Mouse (Mus musculus) lung, embryonic 15.5 days (tissue): ENCODE results near the gene Uggt1. TPM values are rescaled to one million over a fixed set of nuclear protein-coding genes. Genes with fewer than 3 reads are reported as not detected.
A peak's percentile ranks its signal among the peaks of the same experiment; 100 is the strongest.

Experiments used
- ATAC-seq: fragments of 200-750 bp; cut with Nextera tagmentation; 2 replicates; pipeline ENCODE4 v1.8.0; 2017; ENCODE audit warnings: moderate number of reproducible peaks, borderline replicate concordance; ENCODE audit not compliant: low FRiP score, low TSS enrichment; ENCODE audit errors: extremely low read depth
- H3K27ac ChIP-seq: fragments of 300-500 bp; sonication (generic); 2 replicates; pipeline ENCODE4 v1.5.1; 2015; ENCODE audit warnings: moderate library complexity, mild to moderate bottlenecking, inconsistent platforms
- H3K27me3 ChIP-seq: fragments of 300-500 bp; sonication (generic); 2 replicates; pipeline ENCODE4 v1.6.1; 2015; ENCODE audit warnings: inconsistent platforms
- H3K36me3 ChIP-seq: fragments of 300-500 bp; sonication (generic); 2 replicates; pipeline ENCODE4 v1.6.1; 2015; ENCODE audit warnings: inconsistent platforms
- H3K4me1 ChIP-seq: fragments of 300-500 bp; sonication (generic); 2 replicates; pipeline ENCODE4 v1.6.1; 2015; ENCODE audit warnings: inconsistent platforms
- H3K4me2 ChIP-seq: fragments of 300-500 bp; sonication (generic); 2 replicates; pipeline ENCODE4 v1.6.1; 2015; ENCODE audit warnings: inconsistent platforms, mild to moderate bottlenecking, moderate library complexity
- H3K4me3 ChIP-seq: fragments of 300-500 bp; sonication (generic); 2 replicates; pipeline ENCODE4 v1.5.1; 2015; ENCODE audit warnings: mild to moderate bottlenecking, inconsistent platforms
- H3K9ac ChIP-seq: fragments of 300-500 bp; sonication (generic); 2 replicates; pipeline ENCODE4 v1.6.1; 2015; ENCODE audit warnings: inconsistent platforms
- H3K9me3 ChIP-seq: fragments of 300-500 bp; sonication (generic); 2 replicates; pipeline ENCODE4 v1.6.1; 2016; ENCODE audit warnings: inconsistent platforms
- WGBS: fragments of 180-500 bp; shearing (Covaris S2); methylation state at CpG from one replicate; pipeline ENCODE4 v1.1.7; 2015; 5-methylcytosine and 5-hydroxymethylcytosine counted together
- polyA plus RNA-seq: library from polyadenylated mRNA; unstranded; fragments of >200 nt; fragmentation: Nextera tagmentation; extraction: Ambion mirVana; gene quantifications from 2 replicates; pipeline ENCODE4 v1.2.1, GENCODE M21; 2015

Uggt1 gene
- polyA plus RNA-seq, 1 experiment from 2014 or later, result 57.2 TPM

DNA sequence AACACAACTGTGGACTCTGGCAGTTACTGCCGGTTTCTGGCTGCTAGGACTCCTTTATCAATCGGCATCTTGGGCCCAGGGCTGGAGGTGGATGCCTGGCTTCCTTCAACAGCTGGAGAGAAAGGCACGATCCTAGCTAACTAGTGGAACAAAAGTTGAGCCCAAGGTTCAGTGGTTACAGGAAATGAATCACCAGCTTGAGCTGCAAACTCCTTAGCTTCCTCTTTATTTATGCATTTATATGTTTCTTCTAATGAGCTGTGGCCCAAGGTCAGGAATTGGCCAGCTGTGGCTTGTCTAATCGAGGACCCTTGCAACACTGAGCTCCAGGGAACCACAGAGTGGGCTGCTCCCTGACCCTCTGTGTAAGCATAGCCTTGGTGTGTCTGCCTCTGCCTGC, 115.4 kb downstream of the Uggt1 start:
- H3K4me3 ChIP-seq, result no peak overlapping the region
- H3K27ac ChIP-seq, result 0 out of 2 replicates have a peak overlapping the region, but pooled peaks have one; percentile 2
- no peak for ATAC-seq

DNA sequence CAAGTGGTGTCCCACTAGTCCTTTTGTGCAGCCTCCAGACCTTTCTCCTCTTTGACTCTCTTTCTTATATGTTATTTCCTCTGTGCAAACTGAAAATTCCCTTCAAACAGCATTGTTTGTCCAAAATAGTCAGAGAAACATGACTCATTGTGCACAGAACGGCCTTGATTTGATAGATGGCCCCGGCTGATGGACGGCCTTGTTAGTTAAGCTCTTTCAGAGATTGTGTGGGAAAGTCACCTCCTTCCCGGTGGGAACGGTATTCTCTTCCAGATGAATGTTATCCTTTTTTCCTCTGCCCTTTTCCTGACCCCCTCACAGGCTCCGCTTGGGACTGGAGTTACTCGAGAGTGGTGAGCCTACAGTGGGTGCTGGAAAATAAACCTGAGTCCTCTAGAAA, 119.4 kb downstream of the Uggt1 start:
- Histone ChIP-seq H3K4me1 (no peaks in the 10 kb centered on the region), H3K4me2 (no peak overlapping the region), H3K9ac (no peak overlapping the region), H3K36me3 (no peaks in the 10 kb centered on the region), H3K4me3 (no peak overlapping the region), H3K9me3 (no peaks in the 10 kb centered on the region), H3K27me3 (no peaks in the 10 kb centered on the region), H3K27ac (no peak overlapping the region)
- WGBS, result 32% methylated on average over 7 of the region's 7 CpGs
- no peak for ATAC-seq

More for the DNA sequence above, 115.4 kb downstream of the Uggt1 start:
- Histone ChIP-seq H3K4me1 (peaks cover 16% of the 10 kb centered on the region), H3K36me3 (no peaks in the 10 kb centered on the region), H3K9me3 (no peaks in the 10 kb centered on the region), H3K9ac (no peak overlapping the region), H3K27me3 (no peaks in the 10 kb centered on the region), H3K4me2 (no peak overlapping the region)
- WGBS, result 29% methylated on average over 4 of the region's 4 CpGs

DNA sequence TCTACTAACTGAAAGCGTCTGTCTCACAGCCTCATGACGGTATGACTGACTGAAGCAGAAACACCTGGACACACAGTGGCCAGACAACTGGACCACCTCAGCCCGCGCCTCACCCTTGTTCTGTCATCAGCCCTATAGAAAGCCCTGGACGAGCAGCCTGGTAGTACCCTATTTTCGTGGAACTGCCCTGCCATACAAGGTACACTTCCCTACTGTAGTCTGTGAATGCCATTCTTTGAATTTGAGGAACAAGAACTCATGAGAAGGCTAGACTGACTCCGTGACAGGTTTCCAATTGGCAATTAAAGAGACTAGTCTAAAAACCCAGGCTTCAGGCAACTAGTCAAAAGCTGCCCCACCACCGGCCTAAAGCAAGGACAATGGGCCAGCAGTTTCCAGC, 123.3 kb downstream of the Uggt1 start:
- no peaks in the 10 kb centered on the region for H3K9me3 ChIP-seq
- H3K4me3 ChIP-seq, result no peak overlapping the region
- H3K9ac ChIP-seq, result no peak overlapping the region
- H3K4me1 ChIP-seq, result no peaks in the 10 kb centered on the region
- no peak overlapping the region for H3K27ac ChIP-seq
- no peaks in the 10 kb centered on the region for H3K27me3 ChIP-seq
- ATAC-seq, result no peak
- no peaks in the 10 kb centered on the region for H3K36me3 ChIP-seq
- H3K4me2 ChIP-seq, result no peak overlapping the region
- 79% methylated on average over 8 of the region's 8 CpGs for whole genome bisulfite sequencing

DNA sequence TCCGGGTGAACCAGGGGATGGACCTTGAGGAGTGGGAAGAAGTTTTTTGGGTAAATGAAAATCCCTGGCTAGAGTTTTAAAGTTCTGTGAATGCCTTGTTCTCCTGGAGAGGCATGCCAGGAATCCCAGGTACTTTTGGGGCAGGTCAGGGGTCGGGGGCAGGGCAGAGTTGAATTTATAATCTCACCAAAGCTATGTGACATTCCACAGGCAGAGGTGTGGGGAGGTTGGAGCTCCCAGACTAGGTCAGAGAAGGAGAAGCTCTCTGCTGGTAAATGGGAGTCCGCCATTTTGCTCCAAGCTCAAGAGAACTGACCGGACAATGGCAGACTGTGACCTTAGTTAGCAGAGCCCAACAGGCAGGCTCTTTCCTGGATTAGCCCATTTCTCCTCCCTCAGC, 125.1 kb downstream of the Uggt1 start:
- WGBS, result 68% methylated on average over 4 of the region's 4 CpGs
- no peaks in the 10 kb centered on the region for H3K4me1 ChIP-seq
- no peaks in the 10 kb centered on the region for H3K27me3 ChIP-seq

DNA sequence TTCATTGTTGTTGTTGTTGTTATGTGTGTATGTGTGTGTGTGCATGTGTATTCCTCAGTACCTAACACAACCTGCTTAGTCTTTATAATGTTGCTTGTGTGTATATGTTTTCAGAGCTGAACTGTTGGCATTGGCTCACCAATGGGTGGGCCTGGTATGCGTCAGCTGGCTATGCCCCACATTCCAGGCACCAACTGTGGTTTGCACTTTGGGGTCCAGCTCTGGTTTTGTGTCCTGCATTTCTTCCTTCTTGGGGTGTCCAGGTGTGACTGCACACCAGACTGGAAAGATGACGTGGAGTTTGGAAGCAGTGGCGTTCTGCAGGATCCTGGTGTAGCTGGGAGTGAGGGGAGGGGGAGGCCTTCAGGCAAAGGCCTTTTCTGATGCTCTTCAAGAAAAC, 125.6 kb downstream of the Uggt1 start:
- H3K36me3 ChIP-seq, result no peaks in the 10 kb centered on the region
- H3K4me1 ChIP-seq, result no peaks in the 10 kb centered on the region

More for the DNA sequence above, 125.1 kb downstream of the Uggt1 start:
- no peak overlapping the region for H3K4me2 ChIP-seq
- no peak overlapping the region for H3K9ac ChIP-seq
- H3K9me3 ChIP-seq, result no peaks in the 10 kb centered on the region
- no peak overlapping the region for H3K27ac ChIP-seq
- no peak for ATAC-seq
- no peak overlapping the region for H3K4me3 ChIP-seq
- H3K36me3 ChIP-seq, result no peaks in the 10 kb centered on the region

DNA sequence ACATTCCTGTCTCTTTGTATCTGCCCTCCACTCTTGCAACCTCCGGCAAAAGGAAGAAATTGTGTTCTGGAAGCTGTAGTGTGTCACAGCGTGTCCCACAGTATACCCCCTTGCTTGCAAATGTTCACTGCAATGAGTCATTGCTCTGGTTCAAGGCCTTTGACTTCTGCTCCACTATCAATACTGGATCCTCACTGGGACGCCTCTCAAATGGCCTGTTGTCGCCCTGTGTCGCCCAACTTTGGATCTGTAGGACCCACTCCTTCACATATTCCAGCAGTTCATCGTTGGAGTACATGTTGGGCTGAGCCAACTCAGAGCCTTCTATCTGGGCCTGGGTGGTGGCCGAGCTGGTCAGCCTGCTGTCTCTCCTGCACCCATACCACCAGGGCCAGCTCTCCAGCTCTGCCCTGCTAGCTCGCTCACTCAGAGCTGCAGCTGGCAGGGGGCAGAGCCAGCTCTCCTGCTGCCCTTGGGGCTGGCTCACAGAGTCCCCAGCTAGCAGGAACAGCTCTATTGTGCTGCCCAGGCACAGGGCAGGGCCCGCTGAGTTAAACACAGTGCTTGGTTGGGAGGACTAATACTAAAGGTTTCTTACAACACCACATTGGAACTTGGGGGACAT, 126.3 kb downstream of the Uggt1 start:
- Histone ChIP-seq H3K27me3 (no peaks in the 10 kb centered on the region), H3K27ac (no peak overlapping the region), H3K4me1 (no peaks in the 10 kb centered on the region), H3K36me3 (no peaks in the 10 kb centered on the region), H3K9me3 (no peaks in the 10 kb centered on the region), H3K4me2 (no peak overlapping the region), H3K9ac (no peak overlapping the region), H3K4me3 (no peak overlapping the region)
- no peak for ATAC-seq
- 83% methylated on average over 9 of the region's 9 CpGs for WGBS

More for the DNA sequence above, 125.6 kb downstream of the Uggt1 start:
- Histone ChIP-seq H3K27me3 (no peaks in the 10 kb centered on the region), H3K4me3 (no peak overlapping the region), H3K27ac (no peak overlapping the region), H3K9ac (no peak overlapping the region), H3K9me3 (no peaks in the 10 kb centered on the region), H3K4me2 (no peak overlapping the region)
- no peak for ATAC-seq
- WGBS, result 74% methylated on average over 3 of the region's 3 CpGs

DNA sequence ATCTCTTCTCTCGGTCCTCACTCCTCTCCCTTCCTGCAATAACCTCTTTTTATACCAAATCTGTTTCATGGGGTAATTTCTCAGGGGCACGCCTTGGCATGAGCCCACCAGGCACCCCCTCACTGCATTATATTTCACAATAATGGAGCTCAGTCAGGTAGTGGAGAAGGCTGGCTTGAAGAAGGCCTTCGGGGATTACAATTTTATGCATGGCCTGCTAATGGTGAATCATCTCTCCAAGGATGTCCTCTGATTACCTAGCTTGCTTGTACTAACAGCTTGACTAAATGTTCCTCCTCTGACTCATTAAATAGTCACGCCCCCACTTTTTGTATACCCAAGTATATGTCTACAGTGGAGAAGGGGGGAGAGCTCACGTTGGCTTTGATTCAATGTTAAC, 128.0 kb downstream of the Uggt1 start:
- H3K9me3 ChIP-seq, result no peaks in the 10 kb centered on the region
- no peak overlapping the region for H3K4me2 ChIP-seq
- H3K27ac ChIP-seq, result no peak overlapping the region
- no peak for ATAC-seq
- no peaks in the 10 kb centered on the region for H3K36me3 ChIP-seq
- H3K4me1 ChIP-seq, result no peaks in the 10 kb centered on the region
- 63% methylated on average over 5 of the region's 5 CpGs for WGBS
- no peak overlapping the region for H3K9ac ChIP-seq
- H3K27me3 ChIP-seq, result no peaks in the 10 kb centered on the region
- H3K4me3 ChIP-seq, result no peak overlapping the region

DNA sequence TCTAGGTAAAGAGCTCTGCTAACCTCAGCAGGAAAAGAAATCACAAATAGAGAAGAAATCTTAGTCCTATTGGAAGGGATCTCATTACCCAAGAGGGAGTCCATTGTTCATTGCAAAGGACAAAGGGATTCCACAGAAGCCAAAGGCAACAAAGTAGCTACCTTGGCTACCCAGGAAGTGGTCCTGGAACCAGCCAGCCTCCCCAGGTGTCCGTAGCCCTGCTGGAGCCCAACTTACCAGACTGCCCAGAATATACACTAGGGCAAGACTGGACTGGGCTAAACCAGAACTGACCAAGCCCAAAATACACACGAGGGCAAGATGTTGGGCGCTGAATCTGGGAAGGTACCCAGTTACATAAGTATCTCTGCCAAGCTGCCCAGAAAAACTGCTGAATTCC, 129.7 kb downstream of the Uggt1 start:
- H3K9ac ChIP-seq, result no peak overlapping the region
- WGBS, result 80% methylated on average over 3 of the region's 3 CpGs
- H3K27me3 ChIP-seq, result no peaks in the 10 kb centered on the region
- no peak overlapping the region for H3K4me2 ChIP-seq
- H3K9me3 ChIP-seq, result no peaks in the 10 kb centered on the region
- no peaks in the 10 kb centered on the region for H3K4me1 ChIP-seq
- H3K27ac ChIP-seq, result no peak overlapping the region
- no peaks in the 10 kb centered on the region for H3K36me3 ChIP-seq
- ATAC-seq, result no peak
- H3K4me3 ChIP-seq, result no peak overlapping the region

DNA sequence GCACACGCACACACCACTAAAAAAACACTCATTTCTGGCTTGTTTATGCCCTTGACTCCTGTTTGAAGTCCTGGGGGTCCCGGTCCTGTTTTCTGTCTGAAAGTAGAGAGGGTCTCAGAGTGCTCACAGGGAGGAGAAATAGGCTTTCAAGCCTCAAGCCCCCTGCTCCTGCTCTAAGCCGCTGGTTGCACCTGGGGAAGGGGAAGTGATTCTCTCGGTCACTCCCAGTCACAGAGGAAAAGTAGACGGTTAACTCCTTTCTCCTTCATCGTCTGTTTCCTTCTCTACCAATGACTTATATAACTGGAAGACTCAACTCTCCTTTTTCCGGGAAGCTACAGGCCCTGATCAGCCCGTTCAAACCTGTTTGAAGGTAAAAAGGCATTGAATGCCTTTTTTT, 130.8 kb downstream of the Uggt1 start:
- Histone ChIP-seq H3K27me3 (no peaks in the 10 kb centered on the region), H3K4me2 (no peak overlapping the region), H3K36me3 (no peaks in the 10 kb centered on the region), H3K9ac (no peak overlapping the region), H3K4me1 (no peaks in the 10 kb centered on the region), H3K9me3 (no peaks in the 10 kb centered on the region), H3K4me3 (no peak overlapping the region), H3K27ac (no peak overlapping the region)
- WGBS, result 71% methylated on average over 8 of the region's 8 CpGs
- ATAC-seq, result no peak

DNA sequence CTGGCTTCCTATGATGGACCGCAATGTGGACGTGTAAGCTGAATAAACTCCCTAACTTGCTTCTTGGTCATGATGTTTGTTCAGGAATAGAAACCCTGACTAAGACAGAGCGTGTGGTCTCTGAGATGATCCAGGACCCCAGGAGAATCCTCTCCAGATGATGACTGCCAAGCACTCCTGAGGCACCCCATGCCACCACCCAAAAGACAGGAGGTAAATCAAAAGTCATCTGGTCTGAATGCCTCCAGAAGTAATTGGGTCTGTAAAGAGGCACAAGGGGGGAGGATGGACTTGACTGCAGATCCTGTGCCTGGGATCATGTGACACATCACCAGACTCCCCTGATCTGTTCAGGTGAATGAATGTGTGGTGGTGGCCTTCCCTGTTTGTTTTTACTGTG, 131.9 kb downstream of the Uggt1 start:
- Histone ChIP-seq H3K9me3 (no peaks in the 10 kb centered on the region), H3K27me3 (no peaks in the 10 kb centered on the region), H3K9ac (no peak overlapping the region), H3K36me3 (no peaks in the 10 kb centered on the region), H3K27ac (no peak overlapping the region), H3K4me1 (no peaks in the 10 kb centered on the region), H3K4me3 (no peak overlapping the region), H3K4me2 (no peak overlapping the region)
- ATAC-seq, result no peak
- WGBS, result 80% methylated on average over 3 of the region's 3 CpGs

DNA sequence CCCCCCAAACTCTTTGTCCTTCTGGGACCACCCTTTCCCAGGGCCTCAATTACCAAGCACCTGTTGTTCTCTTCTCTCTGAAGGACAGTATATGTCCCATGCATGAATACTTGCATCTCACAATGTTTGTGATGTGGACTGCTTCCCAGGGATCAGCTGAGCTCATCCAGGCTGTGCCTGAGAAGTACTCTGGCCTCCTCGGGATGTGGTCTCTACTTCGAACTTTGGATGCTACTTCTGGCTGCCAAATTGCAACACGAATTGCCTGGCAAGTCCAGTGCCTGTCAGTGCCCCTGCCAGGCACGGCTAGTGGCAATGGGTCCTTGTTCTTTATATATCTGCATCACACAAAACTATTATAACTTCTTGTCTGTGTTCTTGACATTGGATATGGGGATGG, 134.5 kb downstream of the Uggt1 start:
- H3K4me2 ChIP-seq, result no peak overlapping the region
- no peaks in the 10 kb centered on the region for H3K9me3 ChIP-seq
- ATAC-seq, result no peak
- no peak overlapping the region for H3K27ac ChIP-seq
- 82% methylated on average over 4 of the region's 4 CpGs for whole genome bisulfite sequencing
- H3K4me1 ChIP-seq, result no peaks in the 10 kb centered on the region
- H3K4me3 ChIP-seq, result no peak overlapping the region
- no peaks in the 10 kb centered on the region for H3K27me3 ChIP-seq
- peaks cover 17% of the 10 kb centered on the region for H3K36me3 ChIP-seq
- H3K9ac ChIP-seq, result no peak overlapping the region

DNA sequence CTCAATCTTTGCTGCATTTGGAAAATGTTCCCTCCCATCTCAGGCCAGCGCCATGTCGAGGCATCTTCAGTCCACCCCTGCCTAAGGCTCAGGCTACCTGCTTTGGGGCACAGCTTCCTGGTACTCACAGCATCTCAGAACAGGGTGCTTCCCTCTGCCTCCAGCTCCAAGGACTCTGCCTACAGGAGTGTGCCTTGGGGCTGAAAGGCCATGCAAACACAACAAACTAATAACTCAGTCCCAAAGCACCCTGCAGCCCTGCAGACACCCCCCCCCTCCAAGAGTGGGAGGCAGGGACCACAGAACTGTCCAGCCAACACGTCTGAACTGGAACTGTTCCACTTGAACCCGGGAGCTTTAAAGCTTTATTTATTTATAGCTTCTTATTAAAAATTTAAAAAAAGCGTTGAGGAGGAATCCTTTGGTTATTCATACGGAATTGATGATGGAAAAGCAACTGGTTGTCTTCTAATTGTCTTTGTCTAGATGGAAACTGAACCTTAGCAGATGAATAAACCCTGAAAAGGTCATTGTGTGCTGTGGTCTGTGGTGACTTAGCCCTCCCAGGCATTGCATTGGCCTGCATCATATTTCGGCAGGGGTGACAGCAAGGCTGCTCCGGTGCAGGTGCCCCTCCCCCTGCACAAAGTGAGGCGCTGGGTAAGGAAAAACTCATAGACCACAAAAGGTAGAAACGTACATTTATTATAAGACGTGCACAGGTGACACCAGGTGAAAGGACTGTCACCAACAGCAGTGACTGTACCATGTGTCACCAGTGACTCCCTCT, 138.4 kb downstream of the Uggt1 start:
- Histone ChIP-seq H3K36me3 (peaks cover 40% of the 10 kb centered on the region), H3K4me2 (no peak overlapping the region), H3K9me3 (no peaks in the 10 kb centered on the region), H3K27me3 (no peaks in the 10 kb centered on the region), H3K4me1 (no peaks in the 10 kb centered on the region), H3K27ac (no peak overlapping the region), H3K9ac (no peak overlapping the region), H3K4me3 (no peak overlapping the region)
- no peak for ATAC-seq
- WGBS, result 82% methylated on average over 11 of the region's 11 CpGs
